27 mouse cellular contexts compared by ENCODE assay signal in the genomic region with DNA sequence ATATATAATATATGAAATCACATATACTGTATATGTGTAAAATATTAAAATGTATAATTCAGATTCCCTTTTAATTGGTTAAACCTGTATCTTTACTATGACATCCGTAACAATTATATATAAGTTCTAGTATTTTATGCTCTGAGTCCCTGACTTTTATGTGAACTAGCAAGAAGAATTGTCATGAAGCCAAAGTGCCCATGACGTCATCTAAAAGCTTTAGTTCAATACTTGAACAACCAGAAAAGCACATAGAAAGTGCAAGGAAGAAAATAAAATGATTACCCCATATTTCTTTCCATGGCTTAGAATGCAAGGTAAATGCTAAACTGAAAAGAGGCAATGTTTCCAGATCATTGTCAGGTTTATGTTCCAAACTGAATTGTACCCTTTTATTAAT.
DNase-seq lines count a peak whose midpoint lies in the region; ATAC-seq and TF ChIP-seq lines count a peak whose summit lies in the region.
"Had no signal": no experiment of that assay in that cellular context is flagged by ENCODE, and none has a peak within 500 bp of the region (broad histone marks: within the 10 kb centered on the region; RNA-seq: fewer than 3 reads in every experiment).

No protein-coding gene starts in this region.

- TF ChIP-seq CTCF in lung, adult 2 months (IDR thresholded peaks at IDR 0.05; ENCODE audit: insufficient read depth, low read length): no peak
- no peak for TF ChIP-seq CTCF in stomach, postnatal 0 days (IDR thresholded peaks at IDR 0.05; ENCODE audit: low read depth)

- peak overlapping the region; percentile 60; the same call in 1 of the 2 replicates for H3K27ac ChIP-seq in embryonic facial prominence, embryonic 13.5 days
- H3K27ac ChIP-seq in embryonic facial prominence, embryonic 10.5 days (replicated peaks): no peak overlapping the region
- peak overlapping the region; percentile 48; the same call in 1 of the 2 replicates for H3K27ac ChIP-seq in intestine, embryonic 14.5 days (ENCODE audit: low read depth)
- H3K27ac ChIP-seq in intestine, embryonic 16.5 days (ENCODE audit: low read length): no peak overlapping the region
- no peak overlapping the region; the same call in 1 of the 2 replicates for H3K27ac ChIP-seq in stomach, postnatal 0 days (replicated peaks)
- H3K27ac ChIP-seq: embryonic facial prominence, embryonic 12.5 days; forebrain, embryonic 12.5 days; heart, embryonic 10.5 days; hindbrain, embryonic 12.5 days; kidney, embryonic 15.5 days; liver, embryonic 12.5 days had no signal

- no peaks in the 10 kb centered on the region for H3K9me3 ChIP-seq in embryonic facial prominence, embryonic 13.5 days
- H3K9me3 ChIP-seq in embryonic facial prominence, embryonic 10.5 days: no peaks in the 10 kb centered on the region
- H3K9me3 ChIP-seq in intestine, embryonic 14.5 days (ENCODE audit: control insufficient read depth, low read length): no peaks in the 10 kb centered on the region
- H3K9me3 ChIP-seq in intestine, embryonic 16.5 days (ENCODE audit: control insufficient read depth, low read length): no peaks in the 10 kb centered on the region
- H3K9me3 ChIP-seq in stomach, postnatal 0 days (ENCODE audit: control insufficient read depth, low read length): no peaks in the 10 kb centered on the region
- H3K9me3 ChIP-seq: embryonic facial prominence, embryonic 12.5 days; forebrain, embryonic 12.5 days; heart, embryonic 10.5 days; hindbrain, embryonic 12.5 days; kidney, embryonic 15.5 days; limb, embryonic 13.5 days; liver, embryonic 12.5 days had no signal

- peak; percentile 22 for TF ChIP-seq EP300 in stomach, postnatal 0 days (optimal IDR thresholded peaks at IDR 0.05)

- H3K9ac ChIP-seq in embryonic facial prominence, embryonic 13.5 days: no peak overlapping the region
- H3K9ac ChIP-seq in intestine, embryonic 14.5 days (ENCODE audit: low read length): no peak overlapping the region
- no peak overlapping the region for H3K9ac ChIP-seq in intestine, embryonic 16.5 days (ENCODE audit: low read depth, low read length)
- no peak overlapping the region for H3K9ac ChIP-seq in stomach, postnatal 0 days (ENCODE audit: low read length)
- H3K9ac ChIP-seq: embryonic facial prominence, embryonic 12.5 days; forebrain, embryonic 12.5 days; hindbrain, embryonic 12.5 days; kidney, embryonic 15.5 days; limb, embryonic 13.5 days; liver, embryonic 12.5 days; liver, postnatal 0 days had no signal

- H3K4me2 ChIP-seq in embryonic facial prominence, embryonic 13.5 days: no peak overlapping the region
- H3K4me2 ChIP-seq in intestine, embryonic 14.5 days (ENCODE audit: low read length): no peak overlapping the region
- H3K4me2 ChIP-seq in intestine, embryonic 16.5 days (ENCODE audit: low read depth, low read length): no peak overlapping the region
- no peak overlapping the region for H3K4me2 ChIP-seq in stomach, postnatal 0 days (replicated peaks; ENCODE audit: low read depth)
- H3K4me2 ChIP-seq: embryonic facial prominence, embryonic 12.5 days; forebrain, embryonic 12.5 days; hindbrain, embryonic 12.5 days; kidney, embryonic 15.5 days; limb, embryonic 13.5 days; liver, embryonic 12.5 days had no signal

- no peak for ATAC-seq in embryonic facial prominence, embryonic 13.5 days (ENCODE audit: insufficient number of reproducible peaks, insufficient read depth, low FRiP score, low TSS enrichment, low read depth)
- no peak for ATAC-seq in intestine, embryonic 14.5 days (replicated peaks; ENCODE audit: low FRiP score, low TSS enrichment, low read depth)
- ATAC-seq in intestine, embryonic 16.5 days: no peak
- ATAC-seq in stomach, postnatal 0 days (ENCODE audit: low FRiP score, low TSS enrichment): no peak
- ATAC-seq: liver, embryonic 12.5 days; liver, postnatal 0 days had no signal

- TF ChIP-seq POLR2A in lung, adult 2 months (IDR thresholded peaks at IDR 0.05; ENCODE audit: borderline replicate concordance, extremely low read depth, low read depth, low read length): no peak

- no peaks in the 10 kb centered on the region for H3K27me3 ChIP-seq in embryonic facial prominence, embryonic 13.5 days
- no peaks in the 10 kb centered on the region for H3K27me3 ChIP-seq in embryonic facial prominence, embryonic 10.5 days (replicated peaks; ENCODE audit: low read depth, poor library complexity, severe bottlenecking)
- H3K27me3 ChIP-seq in intestine, embryonic 14.5 days (replicated peaks; ENCODE audit: control insufficient read depth, insufficient read depth, low read length): no peaks in the 10 kb centered on the region
- no peaks in the 10 kb centered on the region for H3K27me3 ChIP-seq in intestine, embryonic 16.5 days (replicated peaks; ENCODE audit: control insufficient read depth, insufficient read depth, low read length)
- H3K27me3 ChIP-seq in stomach, postnatal 0 days (ENCODE audit: control insufficient read depth, insufficient read depth, low read length): no peaks in the 10 kb centered on the region
- H3K27me3 ChIP-seq: CH12.LX; embryonic facial prominence, embryonic 12.5 days; hindbrain, embryonic 12.5 days; kidney, embryonic 15.5 days; limb, embryonic 13.5 days; liver, embryonic 12.5 days had no signal

- no peak for DNase-seq in embryonic facial prominence, embryonic 10.5 days (ENCODE audit: low spot score)
- no peak for DNase-seq in intestine, embryonic 14.5 days (ENCODE audit: low spot score)
- DNase-seq in lung, postnatal 14 days: peak; percentile 7
- DNase-seq in lung, adult 2 months: no peak
- no peak for DNase-seq in stomach, postnatal 0 days (ENCODE audit: low spot score)
- no peak for DNase-seq in adrenal gland, adult 2 months
- DNase-seq: adrenal gland, postnatal 14 days; cerebellum, adult 11 months; cerebellum, adult 9-10 months; cerebellum, postnatal 36 days; gastrocnemius, postnatal 14 days; heart, postnatal 14 days; kidney, adult 11 months; kidney, postnatal 25 days; liver, postnatal 0 days; midbrain, embryonic 14.5 days; right cerebral cortex, postnatal 25 days had no signal

- H3K36me3 ChIP-seq in embryonic facial prominence, embryonic 13.5 days: no peaks in the 10 kb centered on the region
- no peaks in the 10 kb centered on the region for H3K36me3 ChIP-seq in embryonic facial prominence, embryonic 10.5 days (replicated peaks)
- H3K36me3 ChIP-seq in intestine, embryonic 14.5 days (ENCODE audit: control insufficient read depth, insufficient read depth, low read length): no peaks in the 10 kb centered on the region
- no peaks in the 10 kb centered on the region for H3K36me3 ChIP-seq in intestine, embryonic 16.5 days (ENCODE audit: control insufficient read depth, insufficient read depth, low read length)
- H3K36me3 ChIP-seq in stomach, postnatal 0 days (ENCODE audit: control insufficient read depth, insufficient read depth, low read length): no peaks in the 10 kb centered on the region
- H3K36me3 ChIP-seq: embryonic facial prominence, embryonic 12.5 days; forebrain, embryonic 12.5 days; heart, embryonic 10.5 days; hindbrain, embryonic 12.5 days; kidney, embryonic 15.5 days; limb, embryonic 13.5 days; liver, embryonic 12.5 days had no signal

- H3K4me3 ChIP-seq in embryonic facial prominence, embryonic 13.5 days: no peak overlapping the region
- H3K4me3 ChIP-seq in embryonic facial prominence, embryonic 10.5 days: no peak overlapping the region
- H3K4me3 ChIP-seq in intestine, embryonic 14.5 days (ENCODE audit: low read depth, low read length): no peak overlapping the region
- H3K4me3 ChIP-seq in intestine, embryonic 16.5 days (ENCODE audit: low read length): no peak overlapping the region
- no peak overlapping the region for H3K4me3 ChIP-seq in lung, adult 2 months (replicated peaks; ENCODE audit: extremely low read depth, low read depth, low read length)
- H3K4me3 ChIP-seq in stomach, postnatal 0 days (ENCODE audit: low read depth, low read length): no peak overlapping the region
- H3K4me3 ChIP-seq: embryonic facial prominence, embryonic 12.5 days; forebrain, embryonic 12.5 days; heart, embryonic 10.5 days; hindbrain, embryonic 12.5 days; kidney, embryonic 15.5 days; limb, embryonic 13.5 days; liver, embryonic 12.5 days had no signal

- H3K4me1 ChIP-seq in embryonic facial prominence, embryonic 13.5 days: peaks cover 9% of the 10 kb centered on the region
- H3K4me1 ChIP-seq in embryonic facial prominence, embryonic 10.5 days: no peaks in the 10 kb centered on the region
- peaks cover 14% of the 10 kb centered on the region; the same call in 1 of the 2 replicates for H3K4me1 ChIP-seq in intestine, embryonic 14.5 days (replicated peaks; ENCODE audit: control insufficient read depth, insufficient read depth, low read length)
- H3K4me1 ChIP-seq in intestine, embryonic 16.5 days (ENCODE audit: control insufficient read depth, insufficient read depth, low read length): no peaks in the 10 kb centered on the region
- H3K4me1 ChIP-seq in lung, adult 2 months (ENCODE audit: control insufficient read depth, insufficient read depth, low read length): no peaks in the 10 kb centered on the region
- no peaks in the 10 kb centered on the region for H3K4me1 ChIP-seq in stomach, postnatal 0 days (replicated peaks; ENCODE audit: control insufficient read depth, insufficient read depth)
- H3K4me1 ChIP-seq: embryonic facial prominence, embryonic 12.5 days; forebrain, embryonic 12.5 days; heart, embryonic 10.5 days; hindbrain, embryonic 12.5 days; limb, embryonic 13.5 days; liver, embryonic 12.5 days had no signal

- 72% methylated on average over 2 of the region's 2 CpGs for WGBS in embryonic facial prominence, embryonic 13.5 days
- WGBS in embryonic facial prominence, embryonic 10.5 days: 93% methylated on average over 2 of the region's 2 CpGs
- WGBS in intestine, embryonic 14.5 days: 67% methylated on average over 2 of the region's 2 CpGs
- WGBS in intestine, embryonic 16.5 days: 70% methylated on average over 2 of the region's 2 CpGs
- 76% methylated on average over 2 of the region's 2 CpGs for WGBS in lung, adult 2 months
- WGBS in stomach, postnatal 0 days: 59% methylated on average over 2 of the region's 2 CpGs

Comparison
In these comparisons a context has a peak if more than half of its experiments do, and no peak if none do; other contexts are left out.
1. H3K27ac ChIP-seq: peak in embryonic facial prominence, embryonic 13.5 days (single experiment) and intestine, embryonic 14.5 days (single experiment); none in embryonic facial prominence, embryonic 10.5 days (single experiment), intestine, embryonic 16.5 days (single experiment) and stomach, postnatal 0 days (single experiment).